Mouse (Mus musculus) limb, embryonic 14.5 days (tissue): ENCODE data around the gene Pitpnc1. TPM values are rescaled to one million over a fixed set of nuclear protein-coding genes. Genes with fewer than 3 reads are reported as not detected.

Experiments
- ATAC-seq: fragments of 200-750 bp; cut with Nextera tagmentation; 2 replicates; pipeline ENCODE4 v1.8.0; 2017; ENCODE audit warnings: low read depth, moderate number of reproducible peaks, moderate TSS enrichment; ENCODE audit not compliant: low FRiP score
- DNase-seq: peaks from one replicate; pipeline ENCODE4 v3.0.0-alpha.2; 2015; ENCODE audit warnings: low spot score
- H3K27ac ChIP-seq: fragments of 300-500 bp; sonication (generic); replicated peaks from 2 replicates; pipeline ENCODE4 v1.5.1; 2014; ENCODE audit warnings: low read depth, mild to moderate bottlenecking, low read length, moderate library complexity, mixed read lengths
- H3K27me3 ChIP-seq: fragments of 300-500 bp; sonication (generic); 2 replicates; pipeline ENCODE4 v1.6.1; 2014; ENCODE audit warnings: low read length, mixed read lengths; ENCODE audit not compliant: control insufficient read depth, insufficient read depth
- H3K36me3 ChIP-seq: fragments of 300-500 bp; sonication (generic); 2 replicates; pipeline ENCODE4 v1.6.1; 2014; ENCODE audit warnings: mild to moderate bottlenecking, low read length, moderate library complexity, mixed read lengths; ENCODE audit not compliant: control insufficient read depth, insufficient read depth
- H3K4me1 ChIP-seq: fragments of 300-500 bp; sonication (generic); 2 replicates; pipeline ENCODE4 v1.6.1; 2014; ENCODE audit warnings: antibody characterized with exemption, low read length, mixed read lengths; ENCODE audit not compliant: control insufficient read depth, insufficient read depth
- H3K4me2 ChIP-seq: fragments of 300-500 bp; sonication (generic); replicated peaks from 2 replicates; pipeline ENCODE4 v1.6.1; 2014; ENCODE audit warnings: low read depth, mild to moderate bottlenecking, low read length, moderate library complexity; ENCODE audit not compliant: severe bottlenecking
- H3K4me3 ChIP-seq: fragments of 300-500 bp; sonication (generic); replicated peaks from 2 replicates; pipeline ENCODE4 v1.5.1; 2014; ENCODE audit warnings: low read length
- H3K9ac ChIP-seq: fragments of 300-500 bp; sonication (generic); 2 replicates; pipeline ENCODE4 v1.6.1; 2014; ENCODE audit warnings: mild to moderate bottlenecking, low read depth, low read length, moderate library complexity; ENCODE audit not compliant: severe bottlenecking
- H3K9me3 ChIP-seq: fragments of 300-500 bp; sonication (generic); 2 replicates; pipeline ENCODE4 v1.6.1; 2016; ENCODE audit warnings: low read length; ENCODE audit not compliant: control insufficient read depth
- POLR2A ChIP-seq: fragments of 200-500 bp; IDR thresholded peaks from 2 replicates; pipeline ENCODE4 v1.8.0; 2012; ENCODE audit warnings: inconsistent platforms, mild to moderate bottlenecking, moderate library complexity, borderline replicate concordance; ENCODE audit not compliant: insufficient read depth, insufficient read length; ENCODE audit errors: extremely low read depth
- WGBS: fragments of 180-500 bp; shearing (Covaris S2); extraction: QIAGEN DNeasy Blood & Tissue Kit; methylation state at CpG from one replicate; pipeline ENCODE4 v1.1.7; 2014; 5-methylcytosine and 5-hydroxymethylcytosine counted together
- polyA plus RNA-seq, 2 experiments: library from polyadenylated mRNA; depleted of rRNA in 1 of 2; stranded (reverse) in 1 of 2; unstranded in 1 of 2; fragments of >200 nt; fragmentation: Nextera tagmentation in 1 of 2; extraction: Ambion mirVana in 1 of 2; gene quantifications; 2 replicates each; pipeline versions ENCODE4 v1.2.1 to v1.2.3; 2012 to 2014

Gene Pitpnc1
- polyA plus RNA-seq, 2 experiments: 20.4 to 25.2 TPM

GRCm38 (mm10) chr11:107292036-107292435 lies 178.5 kb downstream of the Pitpnc1 start:
- ATAC-seq (no peak), DNase-seq (no peak)
- Histone ChIP-seq H3K4me1 (no peaks in the 10 kb centered on the region), H3K9ac (no peak overlapping the region), H3K27ac (no peak overlapping the region), H3K4me3 (no peak overlapping the region), H3K27me3 (no peaks in the 10 kb centered on the region), H3K9me3 (no peaks in the 10 kb centered on the region), H3K36me3 (peaks cover 24% of the 10 kb centered on the region; the same call in 1 of the 2 replicates), H3K4me2 (no peak overlapping the region)
- no peak for TF ChIP-seq POLR2A
- 77% methylated on average over 13 of the region's 13 CpGs for WGBS

DNA sequence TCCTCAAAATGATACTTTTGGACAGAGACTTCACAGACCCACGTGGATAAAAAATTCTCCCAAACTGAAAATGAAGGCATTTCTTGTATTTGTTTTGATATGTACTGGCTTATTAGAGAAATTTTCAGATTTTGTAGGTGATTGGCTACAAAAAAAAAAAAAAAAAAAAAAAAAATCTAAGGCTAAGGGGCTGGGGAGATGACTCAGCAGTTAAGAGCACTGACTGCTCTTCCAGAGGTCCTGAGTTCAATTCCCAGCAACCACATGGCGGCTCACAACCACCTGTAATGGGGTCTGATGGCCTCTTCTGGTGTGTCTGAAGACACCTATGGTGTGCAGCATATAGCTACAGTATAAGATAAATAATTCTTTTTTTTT lies 182.3 kb downstream of the Pitpnc1 start:
- Histone ChIP-seq H3K36me3 (peaks cover 21% of the 10 kb centered on the region; the same call in 1 of the 2 replicates), H3K4me2 (no peak overlapping the region), H3K9me3 (no peaks in the 10 kb centered on the region), H3K27ac (no peak overlapping the region), H3K4me1 (no peaks in the 10 kb centered on the region), H3K4me3 (no peak overlapping the region), H3K27me3 (no peaks in the 10 kb centered on the region), H3K9ac (no peak overlapping the region)
- TF ChIP-seq POLR2A: no peak
- DNase-seq (no peak), ATAC-seq (no peak)
- 97% methylated on average over 2 of the region's 2 CpGs for WGBS

DNA sequence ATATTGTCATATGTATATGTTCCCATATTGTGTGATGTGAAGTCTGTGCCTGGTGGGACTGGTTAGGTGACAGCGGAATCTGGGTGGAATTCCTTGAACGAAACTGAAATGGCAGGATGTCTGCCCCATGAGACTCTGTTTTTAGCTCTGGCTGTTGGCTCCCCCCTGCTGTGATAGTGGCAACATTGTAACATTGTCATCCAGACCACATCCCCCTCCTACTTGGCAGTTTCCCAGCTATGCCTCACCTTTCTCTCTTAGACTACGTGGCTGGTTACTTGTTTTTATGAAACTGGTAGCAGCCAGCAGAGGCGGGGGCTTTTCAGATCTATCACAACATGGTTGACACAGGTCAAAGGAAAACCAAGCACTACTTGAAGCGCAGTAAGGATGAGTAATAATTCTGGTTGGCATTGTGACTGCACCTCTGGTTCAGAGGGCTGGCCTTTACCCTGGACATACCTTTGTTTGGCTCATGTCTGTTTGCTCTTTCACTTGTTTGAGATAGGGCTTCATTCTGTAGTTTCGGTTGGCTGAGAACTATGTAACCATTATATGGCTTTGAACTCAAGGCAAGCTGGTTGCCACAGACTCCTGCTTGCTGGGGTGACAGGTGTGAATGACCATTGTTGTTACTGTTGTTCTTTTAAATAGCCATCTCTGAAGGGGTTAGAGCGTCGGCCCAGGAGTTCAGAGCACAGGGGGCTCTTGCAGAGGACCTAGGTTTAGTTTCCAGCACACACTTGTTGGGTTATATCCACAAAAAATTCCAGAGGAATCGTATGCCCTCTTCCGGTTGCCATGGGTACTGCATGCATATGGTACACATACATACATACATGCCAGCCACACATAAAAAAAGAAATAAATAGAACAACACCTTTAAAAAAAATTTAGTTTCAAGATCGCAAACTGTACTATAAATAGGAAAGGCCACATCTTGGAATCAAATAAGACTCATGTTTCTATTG lies 183.0 kb downstream of the Pitpnc1 start:
- no peak overlapping the region for H3K27ac ChIP-seq
- H3K4me3 ChIP-seq: no peak overlapping the region
- no peak for TF ChIP-seq POLR2A
- H3K27me3 ChIP-seq: no peaks in the 10 kb centered on the region
- H3K36me3 ChIP-seq: peaks cover 17% of the 10 kb centered on the region; the same call in 1 of the 2 replicates
- WGBS: 87% methylated on average over 11 of the region's 11 CpGs
- H3K9me3 ChIP-seq: no peaks in the 10 kb centered on the region
- no peak for ATAC-seq
- DNase-seq: no peak
- H3K9ac ChIP-seq: no peak overlapping the region
- no peak overlapping the region for H3K4me2 ChIP-seq
- H3K4me1 ChIP-seq: no peaks in the 10 kb centered on the region

- H3K36me3 ChIP-seq: 0 out of 2 replicates have a peak, but pooled peaks cover 11% of the 10 kb centered on the region
- no peaks in the 10 kb centered on the region for H3K4me1 ChIP-seq
- no peak for ATAC-seq
- no peak overlapping the region for H3K9ac ChIP-seq
- no peaks in the 10 kb centered on the region for H3K9me3 ChIP-seq
- no peak for DNase-seq
- H3K4me2 ChIP-seq: no peak overlapping the region
- no peak overlapping the region for H3K27ac ChIP-seq
- no peaks in the 10 kb centered on the region for H3K27me3 ChIP-seq
- no peak overlapping the region for H3K4me3 ChIP-seq
- WGBS: 66% methylated on average over 7 of the region's 7 CpGs
- TF ChIP-seq POLR2A: no peak
These were observed 184.8 kb downstream of the Pitpnc1 start for GRCm38 (mm10) chr11:107285731-107286130.

GRCm38 (mm10) chr11:107283632-107284031 lies 186.9 kb downstream of the Pitpnc1 start:
- H3K9me3 ChIP-seq: no peaks in the 10 kb centered on the region
- H3K27me3 ChIP-seq: no peaks in the 10 kb centered on the region
- no peak overlapping the region for H3K9ac ChIP-seq
- no peaks in the 10 kb centered on the region; the same call in 1 of the 2 replicates for H3K4me1 ChIP-seq
- H3K36me3 ChIP-seq: 0 out of 2 replicates have a peak, but pooled peaks cover 7% of the 10 kb centered on the region
- H3K4me3 ChIP-seq: no peak overlapping the region
- TF ChIP-seq POLR2A: no peak
- H3K4me2 ChIP-seq: no peak overlapping the region
- H3K27ac ChIP-seq: no peak overlapping the region
- ATAC-seq (no peak), DNase-seq (no peak)
- 98% methylated on average over 3 of the region's 3 CpGs for WGBS
